Mouse (Mus musculus): ENCODE data around the gene E2f6.

The E2f6 gene

GRCm38 (mm10) chr12:16874086-16874485 is 63.3 kb downstream of the E2f6 start:
- DNase-seq (ENCODE audit: low spot score): no peak

GRCm38 (mm10) chr12:16875269-16875668 is 64.5 kb downstream of the E2f6 start:
- no peak for DNase-seq (ENCODE audit: low spot score)

DNA sequence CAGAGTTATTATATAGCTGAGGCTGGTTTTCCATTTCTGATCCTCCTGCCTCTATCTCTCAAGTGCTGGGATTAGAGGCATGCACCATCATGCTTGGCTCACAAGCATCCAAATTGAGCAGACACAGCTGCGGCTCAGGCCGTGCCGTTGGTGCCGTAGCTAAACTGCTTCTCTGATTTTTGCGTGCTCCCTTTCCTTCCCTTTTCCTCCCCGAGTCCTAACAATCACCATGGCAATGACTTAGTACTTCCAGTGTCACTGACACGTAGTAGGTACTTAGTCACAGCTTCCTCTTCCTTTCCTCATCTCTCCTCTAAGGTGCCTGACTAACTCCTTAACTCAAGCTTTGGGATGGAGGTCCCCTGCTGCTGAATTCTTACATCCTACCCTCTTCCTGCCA is 64.9 kb downstream of the E2f6 start:
- no peak for DNase-seq (ENCODE audit: low spot score)

DNA sequence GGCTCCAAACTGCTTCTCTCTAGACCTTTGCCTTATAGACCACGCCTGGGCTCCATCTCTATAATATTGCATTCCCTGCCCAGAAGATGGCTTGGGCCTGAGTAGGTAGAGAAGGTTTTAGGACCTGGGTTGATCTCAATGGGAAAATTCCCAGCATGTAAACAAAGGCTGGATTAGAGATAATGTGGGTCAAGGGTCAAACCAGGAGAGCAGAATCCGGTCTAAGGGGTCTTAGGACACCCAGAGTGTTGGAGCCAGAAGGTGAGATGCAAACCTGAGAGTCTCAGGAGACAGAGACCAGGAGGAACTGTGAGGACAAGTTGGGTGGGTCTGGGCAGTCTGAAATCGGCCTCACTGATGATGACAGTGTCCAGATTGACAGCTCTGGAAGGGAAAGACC is 65.9 kb downstream of the E2f6 start:
- DNase-seq (ENCODE audit: low spot score): no peak

- no peak for DNase-seq (ENCODE audit: low spot score)
These were observed 66.4 kb downstream of the E2f6 start for GRCm38 (mm10) chr12:16877141-16877540.

DNA sequence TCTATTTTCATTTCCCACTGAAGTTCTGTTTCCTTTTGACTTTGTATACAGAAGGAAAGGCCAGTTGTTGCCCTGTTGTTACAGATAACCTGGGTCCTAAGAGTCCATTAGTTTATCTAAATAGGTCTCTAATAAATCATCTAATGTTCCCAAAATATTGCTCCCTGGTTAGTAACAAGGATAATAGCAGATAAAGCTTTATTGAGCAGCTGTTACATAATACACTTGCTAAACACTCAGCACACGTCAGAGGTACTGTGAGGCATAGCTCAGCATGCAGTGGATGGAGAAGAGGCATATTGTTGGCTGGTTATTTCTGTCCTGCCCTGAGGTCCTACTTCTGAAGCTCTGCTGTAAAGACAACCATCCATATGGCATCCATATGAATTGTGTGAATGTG is 66.9 kb downstream of the E2f6 start:
- DNase-seq (ENCODE audit: low spot score): no peak

DNA sequence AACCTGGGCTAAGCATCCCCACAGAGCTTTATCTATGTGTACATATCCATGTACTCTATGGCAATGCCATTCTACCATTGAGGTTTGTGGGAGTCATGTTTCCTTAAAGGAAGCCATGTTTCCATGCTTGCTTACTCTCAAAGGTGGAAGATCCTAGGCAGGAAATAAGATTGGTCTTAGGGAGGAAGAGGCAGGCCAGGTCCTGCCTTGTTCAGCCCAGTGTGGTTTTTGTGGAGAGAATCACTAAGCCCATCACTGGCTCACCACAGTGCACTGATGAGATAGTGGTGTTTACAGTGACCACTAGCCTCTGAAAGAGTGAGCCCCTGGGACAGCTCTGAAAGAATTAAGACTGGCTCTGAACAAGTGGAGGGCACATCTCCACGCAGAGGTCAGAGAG is 68.6 kb downstream of the E2f6 start:
- DNase-seq (ENCODE audit: low spot score): no peak

- no peak for DNase-seq (ENCODE audit: low spot score)
These were observed 69.3 kb downstream of the E2f6 start for GRCm38 (mm10) chr12:16880077-16880476.

DNA sequence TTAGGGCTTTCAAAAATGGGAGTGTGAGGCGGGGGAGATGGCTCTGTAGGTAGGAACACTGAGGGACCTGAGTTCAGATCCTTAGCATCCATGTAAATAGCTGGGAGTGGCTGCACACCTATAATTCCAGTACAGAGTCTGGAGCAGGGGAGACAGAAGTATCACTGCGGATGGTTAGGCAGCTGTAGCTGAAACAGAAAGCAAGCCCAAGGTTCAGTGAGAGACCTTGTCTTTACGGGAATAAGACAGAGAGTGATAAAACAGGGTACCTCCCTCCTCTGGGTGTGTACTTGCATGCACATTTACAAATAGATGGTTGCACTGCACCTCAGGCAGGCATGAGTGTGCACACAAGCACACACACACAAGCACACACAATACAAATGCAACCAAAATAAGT is 71.7 kb downstream of the E2f6 start:
- no peak for DNase-seq (ENCODE audit: low spot score)

DNA sequence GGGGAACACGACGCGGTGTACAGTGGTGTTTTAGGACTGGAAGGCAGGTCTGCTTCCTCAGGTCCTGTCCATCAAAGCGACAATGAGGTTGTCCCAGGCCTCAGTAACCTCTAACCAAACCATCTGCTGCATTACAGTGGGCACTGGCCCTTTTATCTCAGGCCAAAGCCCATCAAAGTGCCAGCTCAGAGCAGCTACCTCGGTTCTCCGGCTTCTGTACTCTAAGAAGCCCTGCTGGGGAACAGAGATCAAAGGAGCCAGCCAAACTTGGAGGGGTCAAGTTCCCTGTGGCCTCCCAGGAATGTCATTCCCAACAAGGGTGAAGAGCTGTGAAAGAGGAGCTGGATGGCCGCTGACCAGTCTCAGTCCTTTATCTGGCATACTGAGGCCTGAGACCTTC is 72.3 kb downstream of the E2f6 start:
- DNase-seq (ENCODE audit: low spot score): no peak

GRCm38 (mm10) chr12:16884534-16884933 is 73.8 kb downstream of the E2f6 start:
- DNase-seq (ENCODE audit: low spot score): no peak

DNA sequence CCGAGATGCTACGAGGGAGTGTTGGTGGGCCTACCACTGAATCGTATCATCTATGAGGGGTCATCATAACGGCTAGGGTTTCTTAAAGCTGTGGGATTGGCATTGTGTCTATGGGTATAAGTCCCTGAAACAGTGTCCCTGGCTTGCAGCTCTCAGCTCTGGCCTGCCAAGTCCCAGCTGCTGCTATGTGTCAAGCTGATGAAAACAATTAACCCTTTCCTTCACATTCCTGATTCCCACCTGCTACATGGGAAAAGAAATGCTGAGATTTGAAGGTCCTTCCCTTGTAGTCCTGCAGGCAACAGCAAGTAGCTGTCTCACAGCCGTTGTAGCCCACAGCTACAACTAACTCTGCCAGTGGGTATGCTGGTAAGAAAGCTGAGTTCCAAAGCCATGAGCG is 75.6 kb downstream of the E2f6 start:
- DNase-seq (ENCODE audit: low spot score): no peak

All from ovary, postnatal 14 days (tissue).